Mouse (Mus musculus): ENCODE results near the gene Methig1.

DNA sequence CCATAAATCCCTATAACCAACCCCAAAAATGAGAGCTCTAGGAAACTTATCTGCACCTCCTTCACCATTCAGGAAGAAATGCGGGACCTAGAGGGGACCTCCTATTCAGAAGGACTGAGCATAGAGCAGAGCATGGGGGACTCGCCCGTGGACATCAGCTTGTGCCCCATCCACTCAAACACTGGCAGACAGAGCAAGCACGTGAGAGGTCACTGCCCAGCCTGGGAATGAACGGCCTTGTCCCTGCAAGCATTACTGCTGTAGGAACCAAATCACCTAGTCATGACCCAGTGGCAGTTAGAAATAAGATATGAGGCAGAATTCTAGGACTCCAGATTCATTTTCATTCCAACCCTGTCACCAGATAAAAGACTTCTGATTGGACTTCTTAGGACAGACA, 58.8 kb downstream of the Methig1 start:
- TF ChIP-seq CTCF (IDR thresholded peaks at IDR 0.05; ENCODE audit: extremely low read depth, insufficient read depth, insufficient read length, insufficient replicate concordance) (no peak), POLR2A (IDR thresholded peaks at IDR 0.05; ENCODE audit: low read depth, low read length) (no peak)

Measured in spleen, adult 2 months (tissue).